Mouse (Mus musculus): ENCODE measurements around the gene Gm21425.
"Not testable (repeated sequence)": the region's sequence is repeated elsewhere in the genome, so short reads cannot be mapped to it uniquely, and the experiment has no call there.

The Gm21425 gene

DNA sequence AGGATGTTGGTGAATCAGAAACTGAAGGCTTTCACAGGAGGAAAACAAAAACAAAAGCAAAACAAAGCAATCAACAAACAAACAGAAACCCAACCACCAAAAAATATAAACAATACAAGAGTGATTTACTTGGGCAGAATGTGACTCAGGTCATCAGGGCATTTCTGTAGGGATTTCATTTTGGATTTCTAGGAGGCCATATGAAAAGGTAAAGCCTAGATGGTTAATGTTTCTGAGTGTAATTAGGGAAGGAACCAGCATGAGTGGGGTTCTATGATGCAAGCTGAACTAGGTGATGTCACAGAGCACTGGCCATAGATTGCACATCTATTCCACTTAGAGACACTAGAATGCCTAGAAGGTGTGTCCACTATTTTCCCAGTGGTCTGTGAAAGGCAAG, at the start of gene Gm21425:
Gm21425 (plus strand) TSS at position 301 of the 400 bp plus-strand sequence.
- in situ Hi-C loops (cut with MseI, MboI), result not testable (repeated sequence)

DNA sequence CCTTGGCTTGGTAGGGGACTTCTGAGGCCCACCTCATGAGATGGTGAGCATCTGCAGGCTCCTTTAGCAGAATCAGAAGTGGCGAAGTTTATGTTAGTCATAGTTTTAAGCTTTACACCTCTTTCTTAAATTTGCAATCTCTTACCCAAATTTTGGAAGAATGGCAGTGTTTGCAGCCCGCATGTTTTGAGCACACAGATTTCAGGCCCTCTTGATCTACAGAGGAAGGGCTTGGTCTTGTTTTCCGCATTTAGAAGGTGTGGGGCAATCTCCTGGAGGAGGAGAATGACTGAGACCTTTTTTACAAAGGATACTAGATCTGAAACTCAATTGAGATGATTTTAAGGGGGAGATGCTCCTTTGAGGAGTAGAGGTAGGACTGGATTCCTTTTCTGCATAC, 28.4 kb upstream of the Gm21425 start, which contains the start of gene Gm21891:
Gm21891 (minus strand) TSS at position 101 of the 400 bp plus-strand sequence.
- in situ Hi-C loops (cut with MseI, MboI), result not testable (repeated sequence)

Data from mouse trophoblast stem cell (cell line).